Mouse (Mus musculus) hindbrain, postnatal 0 days (tissue): ENCODE measurements around the gene Nudt16l1. TPM values are rescaled to one million over a fixed set of nuclear protein-coding genes. Genes with fewer than 3 reads are reported as not detected.

Experiments used
- ATAC-seq: fragments of 200-750 bp; cut with Nextera tagmentation; 2 replicates; pipeline ENCODE4 v1.8.0; 2017; ENCODE audit warnings: mild to moderate bottlenecking, moderate TSS enrichment, moderate library complexity
- DNase-seq: peaks from one replicate; pipeline ENCODE4 v3.0.0-alpha.2; 2015; ENCODE audit warnings: low spot score
- H3K27ac ChIP-seq: fragments of 300-500 bp; sonication (generic); 2 replicates; pipeline ENCODE4 v1.5.1; 2014; ENCODE audit warnings: mild to moderate bottlenecking
- H3K27me3 ChIP-seq: fragments of 300-500 bp; sonication (generic); 2 replicates; pipeline ENCODE4 v1.6.1; 2014; ENCODE audit warnings: low read length, mixed read lengths; ENCODE audit not compliant: insufficient read depth
- H3K36me3 ChIP-seq: fragments of 300-500 bp; sonication (generic); 2 replicates; pipeline ENCODE4 v1.6.1; 2014; ENCODE audit warnings: low read length, mixed read lengths; ENCODE audit not compliant: insufficient read depth
- H3K4me1 ChIP-seq: fragments of 300-500 bp; sonication (generic); 2 replicates; pipeline ENCODE4 v1.6.1; 2014; ENCODE audit warnings: antibody characterized with exemption, low read length, mixed read lengths; ENCODE audit not compliant: insufficient read depth
- H3K4me2 ChIP-seq: fragments of 300-500 bp; sonication (generic); 2 replicates; pipeline ENCODE4 v1.6.1; 2014; ENCODE audit warnings: low read depth, mild to moderate bottlenecking, low read length, moderate library complexity, mixed read lengths
- H3K4me3 ChIP-seq: fragments of 300-500 bp; sonication (generic); 2 replicates; pipeline ENCODE4 v1.5.1; 2014; ENCODE audit warnings: low read length
- H3K9ac ChIP-seq: fragments of 300-500 bp; sonication (generic); replicated peaks from 2 replicates; pipeline ENCODE4 v1.6.1; 2014; ENCODE audit warnings: mild to moderate bottlenecking, low read length, moderate library complexity, mixed read lengths
- H3K9me3 ChIP-seq: fragments of 300-500 bp; sonication (generic); 2 replicates; pipeline ENCODE4 v1.6.1; 2016; ENCODE audit warnings: low read length, mixed read lengths
- CTCF ChIP-seq: IDR thresholded peaks from 2 replicates; pipeline ENCODE4 v1.5.1; 2016; ENCODE audit warnings: antibody characterized with exemption, control low read depth, low read depth
- WGBS: fragments of 180-500 bp; shearing (Covaris S2); extraction: QIAGEN DNeasy Blood & Tissue Kit; methylation state at CpG from one replicate; pipeline ENCODE4 v1.1.7; 2014; 5-methylcytosine and 5-hydroxymethylcytosine counted together
- polyA plus RNA-seq: library from polyadenylated mRNA; unstranded; fragments of >200 nt; fragmentation: Nextera tagmentation; extraction: Ambion mirVana; gene quantifications from 2 replicates; pipeline ENCODE4 v1.2.1, GENCODE M21; 2015
- total RNA-seq: library from RNA; depleted of rRNA; stranded (reverse); fragments of >200 nt; gene quantifications from 2 replicates; pipeline ENCODE4 v1.2.3, GENCODE M21; 2014

Gene Nudt16l1
- total and polyA plus RNA-seq, 2 experiments from 2014 or later: 43.0 to 119 TPM

DNA sequence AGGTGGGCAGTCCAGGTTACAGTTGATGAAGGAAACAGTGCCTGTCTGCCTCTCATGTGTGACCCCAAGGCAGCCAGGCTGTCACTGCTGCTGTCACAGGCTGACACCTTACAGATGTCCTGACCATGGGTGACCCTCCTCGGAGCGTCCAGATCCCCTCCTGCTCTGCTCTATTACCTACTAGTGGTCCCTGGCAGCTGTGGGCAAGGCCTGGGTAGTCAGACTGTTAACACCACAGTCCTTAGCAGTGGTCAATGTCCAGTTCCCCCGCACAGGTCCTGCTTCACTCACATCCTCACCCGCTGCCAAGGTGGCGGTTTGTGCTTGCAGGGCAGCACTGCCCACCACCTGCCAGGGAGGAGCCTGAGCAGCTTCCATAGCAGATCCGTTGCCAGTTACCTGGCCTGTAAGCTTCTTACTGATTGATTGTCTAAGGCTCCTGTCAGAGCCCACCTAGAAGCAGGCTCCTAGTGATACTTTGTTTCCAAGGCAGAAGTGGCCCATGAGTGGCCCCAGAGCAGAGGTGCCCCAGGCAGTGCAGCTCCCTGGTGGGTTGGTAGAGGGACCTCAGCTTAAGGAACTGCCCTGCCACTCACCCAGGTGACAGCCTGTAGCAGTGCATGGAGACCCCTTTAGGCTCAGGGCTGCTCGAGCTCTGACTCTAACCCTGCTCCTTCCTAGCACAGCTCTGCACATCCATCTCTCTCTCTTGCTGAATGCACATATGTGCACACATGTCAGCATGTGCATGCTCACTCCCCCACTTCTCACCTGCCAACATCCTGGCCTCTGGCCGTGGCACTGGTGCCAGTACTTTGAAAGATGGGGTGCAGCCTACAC lies 990 bp upstream of the Nudt16l1 start:
- Histone ChIP-seq H3K27ac (no peak overlapping the region), H3K4me2 (no peak overlapping the region), H3K4me3 (no peak overlapping the region), H3K4me1 (peaks cover 6% of the 10 kb centered on the region; the same call in 1 of the 2 replicates), H3K27me3 (no peaks in the 10 kb centered on the region), H3K9ac (no peak overlapping the region), H3K36me3 (peaks cover 63% of the 10 kb centered on the region), H3K9me3 (no peaks in the 10 kb centered on the region)
- ATAC-seq: no peak
- TF ChIP-seq CTCF: no peak
- 90% methylated on average over 8 of the region's 8 CpGs for WGBS
- DNase-seq: no peak

DNA sequence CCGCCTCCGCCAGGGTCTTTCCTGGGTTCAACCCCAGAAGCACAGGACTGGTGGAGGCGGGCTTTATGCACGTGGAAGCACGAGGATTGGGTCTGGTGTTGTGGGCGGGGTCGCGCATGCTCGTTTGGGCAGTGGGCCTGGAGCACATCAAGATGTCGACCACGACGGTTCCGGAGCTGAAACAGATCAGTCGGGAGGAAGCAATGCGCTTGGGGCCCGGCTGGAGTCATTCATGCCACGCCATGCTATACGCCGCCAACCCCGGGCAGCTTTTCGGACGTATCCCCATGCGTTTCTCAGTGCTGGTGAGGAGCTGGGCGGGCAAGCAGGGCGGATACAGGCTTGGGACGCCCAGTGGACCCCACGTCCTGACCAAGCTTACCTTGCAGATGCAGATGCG lies 428 bp downstream of the Nudt16l1 start:
- DNase-seq (peak; percentile 97), ATAC-seq (peak; percentile 95)
- Histone ChIP-seq H3K4me1 (peaks cover 6% of the 10 kb centered on the region; the same call in 1 of the 2 replicates), H3K4me2 (peak overlapping the region; percentile 91), H3K36me3 (peaks cover 67% of the 10 kb centered on the region), H3K9me3 (no peaks in the 10 kb centered on the region), H3K4me3 (peak overlapping the region; percentile 73), H3K9ac (peak overlapping the region; percentile 93), H3K27me3 (no peaks in the 10 kb centered on the region), H3K27ac (peak overlapping the region; percentile 81)
- WGBS: under 1% methylated on average over 28 of the region's 28 CpGs
- TF ChIP-seq CTCF: no peak

DNA sequence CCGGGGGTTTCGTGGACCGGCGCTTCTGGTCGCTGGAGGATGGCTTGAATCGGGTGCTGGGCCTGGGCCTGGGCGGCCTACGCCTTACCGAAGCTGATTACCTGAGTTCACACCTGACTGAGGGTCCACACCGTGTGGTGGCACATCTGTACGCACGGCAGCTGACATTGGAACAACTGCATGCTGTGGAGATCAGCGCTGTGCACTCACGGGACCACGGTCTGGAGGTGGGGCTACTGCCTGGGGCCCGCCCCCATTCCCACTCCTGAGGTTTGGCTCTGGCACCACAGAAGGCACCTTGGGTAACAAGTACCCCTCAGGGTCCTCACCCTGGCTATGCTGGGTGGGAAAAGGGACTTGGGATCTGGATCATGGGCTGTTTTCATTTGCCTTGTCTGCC lies 851 bp downstream of the Nudt16l1 start:
- ATAC-seq (peak; percentile 55), DNase-seq (peak; percentile 63)
- Histone ChIP-seq H3K4me3 (peak overlapping the region; percentile 73), H3K27me3 (no peaks in the 10 kb centered on the region), H3K27ac (peak overlapping the region; percentile 81), H3K4me1 (peaks cover 6% of the 10 kb centered on the region; the same call in 1 of the 2 replicates), H3K4me2 (peak overlapping the region; percentile 91), H3K9me3 (no peaks in the 10 kb centered on the region), H3K9ac (peak overlapping the region; percentile 93), H3K36me3 (peaks cover 66% of the 10 kb centered on the region)
- no peak for TF ChIP-seq CTCF
- 3% methylated on average over 16 of the region's 16 CpGs for WGBS

DNA sequence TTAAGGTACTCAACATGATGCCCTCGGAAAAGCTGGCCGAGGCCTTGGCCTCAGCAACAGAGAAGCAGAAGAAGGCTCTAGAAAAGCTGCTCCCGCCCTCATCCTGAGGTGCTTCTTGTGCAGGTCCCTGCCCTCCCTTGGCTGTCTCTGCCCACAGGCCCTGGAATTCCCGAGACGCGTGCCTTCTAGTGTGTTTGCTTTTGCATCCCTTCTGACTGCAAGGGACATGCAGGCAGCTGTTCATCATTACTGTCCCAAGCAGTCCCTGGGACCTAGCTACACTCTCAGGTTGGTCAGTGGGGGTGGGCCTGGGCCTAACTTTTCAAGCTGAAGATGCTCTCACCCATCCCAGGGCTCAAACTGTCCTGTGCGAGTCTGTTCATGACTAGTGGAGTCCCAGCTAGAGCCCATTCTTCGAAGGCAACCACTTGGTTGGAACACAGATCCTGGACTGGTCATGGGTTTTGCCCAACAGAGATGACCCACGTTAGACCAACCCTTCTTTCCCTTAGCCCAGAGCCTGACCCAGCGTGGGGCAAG lies 1.8 kb downstream of the Nudt16l1 start:
- H3K36me3 ChIP-seq: peaks cover 59% of the 10 kb centered on the region
- H3K9ac ChIP-seq: peak overlapping the region; percentile 93; the same call in 1 of the 2 replicates
- TF ChIP-seq CTCF: no peak
- no peaks in the 10 kb centered on the region for H3K27me3 ChIP-seq
- 93% methylated on average over 10 of the region's 10 CpGs for whole genome bisulfite sequencing
- H3K4me3 ChIP-seq: no peak overlapping the region; the same call in 1 of the 2 replicates
- peak overlapping the region; percentile 81; the same call in 1 of the 2 replicates for H3K27ac ChIP-seq
- no peak for DNase-seq
- no peak for ATAC-seq
- H3K4me1 ChIP-seq: peaks cover 6% of the 10 kb centered on the region; the same call in 1 of the 2 replicates
- H3K9me3 ChIP-seq: no peaks in the 10 kb centered on the region
- peak overlapping the region; percentile 91 for H3K4me2 ChIP-seq

DNA sequence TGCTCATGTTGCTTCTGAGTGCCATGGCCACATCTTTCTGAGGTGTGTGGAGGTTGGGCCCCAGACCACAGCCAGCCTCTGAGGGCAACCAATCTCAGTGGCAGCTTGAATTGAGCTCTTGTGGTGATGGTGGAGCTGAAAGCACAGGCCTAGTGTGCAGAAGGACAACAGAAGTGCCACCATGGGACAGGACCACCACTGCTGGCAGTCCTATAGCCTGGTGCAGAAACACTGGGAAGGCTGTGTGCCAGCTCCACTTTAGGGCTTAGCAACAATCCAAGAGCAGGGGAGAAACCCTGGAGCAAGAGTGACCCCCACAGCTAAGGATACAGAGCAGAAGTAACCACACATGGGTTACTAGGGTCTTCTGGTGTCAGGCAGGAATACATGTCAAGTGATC lies 2.5 kb downstream of the Nudt16l1 start:
- Histone ChIP-seq H3K9ac (no peak overlapping the region), H3K9me3 (no peaks in the 10 kb centered on the region), H3K4me1 (peaks cover 6% of the 10 kb centered on the region; the same call in 1 of the 2 replicates), H3K27me3 (no peaks in the 10 kb centered on the region), H3K27ac (no peak overlapping the region), H3K4me2 (no peak overlapping the region), H3K4me3 (no peak overlapping the region), H3K36me3 (peaks cover 59% of the 10 kb centered on the region)
- no peak for DNase-seq
- TF ChIP-seq CTCF: no peak
- no peak for ATAC-seq

DNA sequence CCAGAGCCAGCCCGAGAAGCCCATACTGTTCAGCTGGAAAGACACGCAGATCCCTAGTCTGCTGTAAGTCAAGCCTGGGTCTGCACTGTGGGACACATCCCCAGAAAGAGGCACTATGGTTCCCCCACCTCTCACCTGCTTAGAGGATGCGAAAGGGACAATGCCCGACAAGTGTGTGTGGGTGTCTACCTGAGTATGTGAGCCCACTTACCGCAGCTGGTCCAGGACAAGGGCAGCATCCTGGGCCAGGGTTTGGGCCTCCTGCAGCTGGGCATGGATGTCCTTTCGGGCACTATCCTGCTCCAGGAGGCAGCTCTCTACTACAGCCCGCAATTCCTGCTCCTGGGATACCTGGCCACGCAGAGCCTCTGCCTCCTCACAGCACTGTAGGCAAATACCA lies 4.3 kb downstream of the Nudt16l1 start:
- no peak overlapping the region for H3K4me2 ChIP-seq
- peaks cover 65% of the 10 kb centered on the region for H3K36me3 ChIP-seq
- H3K9ac ChIP-seq: no peak overlapping the region
- TF ChIP-seq CTCF: no peak
- H3K4me1 ChIP-seq: peaks cover 6% of the 10 kb centered on the region; the same call in 1 of the 2 replicates
- H3K27me3 ChIP-seq: no peaks in the 10 kb centered on the region
- 94% methylated on average over 8 of the region's 8 CpGs for WGBS
- H3K4me3 ChIP-seq: no peak overlapping the region
- H3K9me3 ChIP-seq: no peaks in the 10 kb centered on the region
- DNase-seq (no peak), ATAC-seq (no peak)
- no peak overlapping the region for H3K27ac ChIP-seq
